Mouse (Mus musculus) thymus, adult 2 months (tissue): ENCODE results near the gene Serpina3c.

Experiments
- CTCF ChIP-seq: fragments of 200-500 bp; IDR thresholded peaks from 2 replicates; pipeline ENCODE4 v1.5.1; 2012; ENCODE audit warnings: mild to moderate bottlenecking, control low read depth, low read length, moderate library complexity, borderline replicate concordance; ENCODE audit not compliant: control insufficient read depth, poor library complexity, insufficient read depth; ENCODE audit errors: extremely low read depth
- POLR2A ChIP-seq: fragments of 200-500 bp; IDR thresholded peaks from 2 replicates; pipeline ENCODE4 v1.6.1; 2012; ENCODE audit warnings: mild to moderate bottlenecking, low read length, control low read depth, moderate library complexity; ENCODE audit not compliant: control insufficient read depth, poor library complexity, insufficient read depth; ENCODE audit errors: extremely low read depth

- no peak for TF ChIP-seq POLR2A
- TF ChIP-seq CTCF: no peak
Measured at GRCm38 (mm10) chr12:104189246-104189645, 35.6 kb upstream of the Serpina3c start.
